Mouse (Mus musculus) stomach, postnatal 0 days (tissue): ENCODE measurements around the gene Cemip2. TPM values are rescaled to one million over a fixed set of nuclear protein-coding genes. Genes with fewer than 3 reads are reported as not detected.

ENCODE experiments used
- ATAC-seq: fragments of 200-750 bp; cut with Nextera tagmentation; 2 replicates; pipeline ENCODE4 v1.8.0; 2017; ENCODE audit not compliant: low FRiP score, low TSS enrichment
- DNase-seq: peaks from one replicate; pipeline ENCODE4 v3.0.0-alpha.2; 2016; ENCODE audit warnings: low spot score
- H3K27ac ChIP-seq: fragments of 300-500 bp; sonication (generic); replicated peaks from 2 replicates; pipeline ENCODE4 v1.5.1; 2014; ENCODE audit warnings: mild to moderate bottlenecking, control low read depth
- H3K27me3 ChIP-seq: fragments of 300-500 bp; sonication (generic); 2 replicates; pipeline ENCODE4 v1.6.1; 2014; ENCODE audit warnings: low read length; ENCODE audit not compliant: control insufficient read depth, insufficient read depth
- H3K36me3 ChIP-seq: fragments of 300-500 bp; sonication (generic); 2 replicates; pipeline ENCODE4 v1.6.1; 2014; ENCODE audit warnings: low read length, mixed read lengths; ENCODE audit not compliant: control insufficient read depth, insufficient read depth
- H3K4me1 ChIP-seq: fragments of 300-500 bp; sonication (generic); replicated peaks from 2 replicates; pipeline ENCODE4 v1.6.1; 2014; ENCODE audit warnings: antibody characterized with exemption; ENCODE audit not compliant: control insufficient read depth, insufficient read depth
- H3K4me2 ChIP-seq: fragments of 300-500 bp; sonication (generic); replicated peaks from 2 replicates; pipeline ENCODE4 v1.6.1; 2014; ENCODE audit warnings: low read depth, mild to moderate bottlenecking, control low read depth, moderate library complexity
- H3K4me3 ChIP-seq: fragments of 300-500 bp; sonication (generic); 2 replicates; pipeline ENCODE4 v1.5.1; 2014; ENCODE audit warnings: low read depth, low read length, control low read depth
- H3K9ac ChIP-seq: fragments of 300-500 bp; sonication (generic); 2 replicates; pipeline ENCODE4 v1.6.1; 2014; ENCODE audit warnings: mild to moderate bottlenecking, low read length, control low read depth, mixed read lengths
- H3K9me3 ChIP-seq: fragments of 300-500 bp; sonication (generic); 2 replicates; pipeline ENCODE4 v1.6.1; 2016; ENCODE audit warnings: low read length; ENCODE audit not compliant: control insufficient read depth
- CTCF ChIP-seq: IDR thresholded peaks from 2 replicates; pipeline ENCODE4 v1.5.1; 2016; ENCODE audit warnings: antibody characterized with exemption, low read depth, mild to moderate bottlenecking, moderate library complexity
- EP300 ChIP-seq: optimal IDR thresholded peaks from 2 replicates; pipeline ENCODE3; 2016; ENCODE audit warnings: antibody characterized with exemption
- WGBS: fragments of 180-500 bp; shearing (Covaris S2); extraction: QIAGEN DNeasy Blood & Tissue Kit; methylation state at CpG from one replicate; pipeline ENCODE4 v1.1.7; 2014; 5-methylcytosine and 5-hydroxymethylcytosine counted together
- polyA plus RNA-seq: library from polyadenylated mRNA; unstranded; fragments of >200 nt; fragmentation: Nextera tagmentation; extraction: Ambion mirVana; gene quantifications from 2 replicates; pipeline ENCODE4 v1.2.1, GENCODE M21; 2015

The Cemip2 gene
- polyA plus RNA-seq, 1 experiment from 2014 or later = 5.5 TPM

DNA sequence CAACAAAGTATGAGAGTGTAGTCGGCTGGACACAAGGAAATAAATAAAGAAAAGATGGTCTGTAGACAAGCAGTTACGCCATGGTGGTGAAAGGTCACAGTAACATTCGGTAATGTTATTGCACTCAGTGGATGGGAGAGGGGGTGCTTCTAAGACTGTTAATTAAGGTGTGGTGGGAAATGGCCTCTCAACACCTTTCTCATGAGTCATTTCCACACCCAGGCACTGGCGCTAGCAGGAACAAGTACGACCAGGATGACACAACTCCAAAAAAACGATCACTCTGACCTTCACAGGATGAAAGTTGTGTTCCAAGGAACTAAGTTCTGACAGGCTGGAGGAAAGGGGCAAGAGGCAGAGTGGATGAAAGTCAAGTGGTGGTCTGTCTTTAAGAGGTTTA, 4.5 kb upstream of the Cemip2 start:
- Histone ChIP-seq H3K4me3 (no peak overlapping the region), H3K4me1 (0 out of 2 replicates have a peak, but pooled peaks cover 3% of the 10 kb centered on the region), H3K27me3 (no peaks in the 10 kb centered on the region), H3K9ac (no peak overlapping the region), H3K27ac (no peak overlapping the region), H3K36me3 (no peaks in the 10 kb centered on the region), H3K4me2 (no peak overlapping the region), H3K9me3 (no peaks in the 10 kb centered on the region)
- WGBS = 48% methylated on average over 6 of the region's 6 CpGs
- ATAC-seq (peak; percentile 48), DNase-seq (no peak)
- TF ChIP-seq CTCF (no peak), EP300 (no peak)

DNA sequence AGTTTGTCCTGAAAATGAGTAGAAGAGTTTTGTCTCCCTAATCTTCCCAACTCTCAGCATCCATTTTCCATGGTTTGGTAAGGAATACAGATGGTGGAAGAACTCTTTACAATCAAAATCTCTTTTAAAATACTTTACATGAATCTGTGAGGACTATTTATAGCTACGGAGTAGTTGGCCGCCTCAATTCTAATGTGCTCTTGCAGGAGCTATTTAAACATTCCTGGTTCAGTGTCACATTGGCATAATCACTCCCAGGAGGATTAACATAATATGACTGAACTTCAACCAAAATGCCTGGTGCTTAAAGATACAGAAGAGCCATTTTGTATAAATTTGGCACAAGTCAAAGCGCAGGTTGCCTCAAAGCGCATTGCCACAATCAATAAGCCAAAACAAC, 2.5 kb upstream of the Cemip2 start:
- Histone ChIP-seq H3K9ac (no peak overlapping the region), H3K36me3 (no peaks in the 10 kb centered on the region), H3K4me3 (no peak overlapping the region), H3K9me3 (no peaks in the 10 kb centered on the region), H3K4me1 (0 out of 2 replicates have a peak, but pooled peaks cover 5% of the 10 kb centered on the region), H3K27ac (no peak overlapping the region), H3K4me2 (no peak overlapping the region), H3K27me3 (no peaks in the 10 kb centered on the region)
- WGBS = 68% methylated on average over 4 of the region's 4 CpGs
- TF ChIP-seq EP300 (no peak), CTCF (no peak)
- ATAC-seq (no peak), DNase-seq (no peak)

DNA sequence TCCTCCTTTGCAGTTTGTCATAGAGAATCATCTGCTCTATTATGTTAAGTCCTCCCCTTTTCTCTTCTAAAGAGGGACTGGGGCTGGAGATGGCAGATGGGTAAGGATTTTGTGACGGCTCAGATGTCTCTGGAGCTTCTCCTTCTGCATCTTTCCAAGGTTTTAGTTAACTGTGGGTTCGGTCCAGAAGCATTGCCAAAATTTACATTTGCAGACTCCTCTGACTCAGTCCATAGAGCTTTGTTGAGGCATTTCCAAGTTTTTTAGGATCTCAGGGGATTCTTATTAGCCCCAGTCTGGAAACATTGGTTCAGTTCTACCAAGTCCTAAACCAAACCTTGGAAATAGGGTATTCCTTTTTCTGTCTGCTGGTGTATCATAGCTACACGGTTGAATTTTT, 1.5 kb upstream of the Cemip2 start:
- Histone ChIP-seq H3K36me3 (no peaks in the 10 kb centered on the region), H3K27me3 (no peaks in the 10 kb centered on the region), H3K9me3 (no peaks in the 10 kb centered on the region), H3K9ac (no peak overlapping the region), H3K4me1 (0 out of 2 replicates have a peak, but pooled peaks cover 5% of the 10 kb centered on the region), H3K4me2 (no peak overlapping the region), H3K27ac (no peak overlapping the region), H3K4me3 (no peak overlapping the region)
- TF ChIP-seq EP300 (no peak), CTCF (no peak)
- ATAC-seq (no peak), DNase-seq (no peak)
- WGBS = 38% methylated on average over 3 of the region's 3 CpGs

DNA sequence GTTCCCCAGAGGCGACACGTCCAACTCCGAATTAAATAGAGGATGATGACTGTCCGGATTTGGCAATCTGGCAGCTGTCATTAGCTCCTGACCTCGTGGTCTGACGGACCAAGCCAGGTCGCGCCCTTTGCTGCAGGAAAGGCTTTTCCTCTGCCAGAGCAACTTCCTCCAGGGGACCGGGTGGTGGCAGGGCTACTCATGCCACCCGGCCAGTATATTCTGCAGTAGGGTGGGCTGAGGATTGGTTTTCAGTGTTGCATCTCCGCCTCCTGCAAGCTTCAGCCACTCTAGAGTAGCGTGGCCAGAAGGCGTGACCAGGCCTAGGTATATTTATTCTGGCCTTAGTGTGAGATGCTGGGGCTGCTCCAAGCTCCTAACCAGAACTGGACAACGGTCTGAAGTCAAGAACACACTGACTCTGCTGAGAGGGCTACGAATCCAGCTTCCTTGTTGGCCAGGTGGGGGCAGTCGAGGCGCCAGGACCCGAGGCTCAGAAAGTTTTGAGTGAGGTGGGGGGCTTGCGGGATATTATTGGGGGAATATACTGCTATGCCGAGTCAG, 891 bp upstream of the Cemip2 start:
- H3K9me3 ChIP-seq = no peaks in the 10 kb centered on the region
- ATAC-seq = no peak
- H3K4me2 ChIP-seq = peak overlapping the region; percentile 80; the same call in 1 of the 2 replicates
- H3K27me3 ChIP-seq = no peaks in the 10 kb centered on the region
- no peak overlapping the region for H3K9ac ChIP-seq
- H3K4me3 ChIP-seq = no peak overlapping the region
- WGBS = 24% methylated on average over 20 of the region's 20 CpGs
- no peaks in the 10 kb centered on the region for H3K36me3 ChIP-seq
- 0 out of 2 replicates have a peak, but pooled peaks cover 5% of the 10 kb centered on the region for H3K4me1 ChIP-seq
- peak; percentile 33 for DNase-seq
- TF ChIP-seq CTCF = peak; percentile 66
- no peak for TF ChIP-seq EP300
- no peak overlapping the region for H3K27ac ChIP-seq

DNA sequence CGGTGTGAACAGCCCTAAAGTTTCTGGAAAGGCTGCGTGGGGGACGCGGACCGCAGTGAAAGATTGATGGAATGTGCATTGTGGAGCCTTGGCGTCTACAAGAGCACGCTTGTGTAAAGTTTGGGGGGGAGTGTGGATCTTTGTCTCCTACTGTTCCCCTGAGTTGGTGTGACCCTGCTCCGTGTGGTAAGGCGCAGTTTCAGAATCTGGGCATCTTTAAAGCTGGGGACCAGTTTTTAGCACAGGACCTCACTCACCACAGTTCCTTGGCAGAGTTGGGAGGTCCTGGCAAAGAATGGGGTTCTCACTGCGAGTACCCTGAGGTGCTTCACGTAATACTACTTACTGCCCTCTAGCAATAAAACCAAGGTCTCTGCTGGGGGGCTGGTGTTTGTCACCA, 964 bp downstream of the Cemip2 start:
- peak; percentile 22 for DNase-seq
- WGBS = 2% methylated on average over 11 of the region's 11 CpGs

DNA sequence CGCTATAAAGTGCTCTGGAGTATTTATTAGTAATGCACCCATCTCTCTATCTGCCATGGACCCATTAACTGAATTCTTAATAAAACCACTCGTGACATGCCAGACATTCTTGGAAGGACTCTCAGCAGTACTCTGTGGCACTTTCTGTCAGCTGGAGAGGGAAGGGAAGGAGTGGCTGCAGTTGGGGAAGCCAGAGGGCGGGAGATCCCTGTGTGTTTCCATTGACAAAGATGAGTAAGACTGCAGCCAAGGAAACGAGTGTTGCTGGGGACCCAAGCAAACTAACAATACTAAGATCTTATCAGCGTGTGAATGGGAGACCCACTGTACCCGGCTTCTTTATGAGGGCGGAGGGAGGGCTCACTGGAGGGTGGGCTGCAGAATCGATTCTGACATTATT, 2.5 kb downstream of the Cemip2 start:
- DNase-seq (no peak), ATAC-seq (no peak)
- no peak overlapping the region for H3K4me3 ChIP-seq

More for the DNA sequence above, 964 bp downstream of the Cemip2 start:
- ATAC-seq = no peak
- Histone ChIP-seq H3K9me3 (no peaks in the 10 kb centered on the region), H3K4me3 (peak overlapping the region; percentile 83), H3K27ac (peak overlapping the region; percentile 91; the same call in 1 of the 2 replicates), H3K4me1 (0 out of 2 replicates have a peak, but pooled peaks cover 5% of the 10 kb centered on the region), H3K4me2 (peak overlapping the region; percentile 80), H3K36me3 (no peaks in the 10 kb centered on the region), H3K27me3 (no peaks in the 10 kb centered on the region), H3K9ac (peak overlapping the region; percentile 80)
- TF ChIP-seq CTCF (no peak), EP300 (no peak)

More for the DNA sequence above, 2.5 kb downstream of the Cemip2 start:
- Histone ChIP-seq H3K9me3 (no peaks in the 10 kb centered on the region), H3K9ac (no peak overlapping the region), H3K27ac (no peak overlapping the region), H3K36me3 (no peaks in the 10 kb centered on the region), H3K27me3 (no peaks in the 10 kb centered on the region), H3K4me1 (peaks cover 7% of the 10 kb centered on the region; the same call in 1 of the 2 replicates), H3K4me2 (no peak overlapping the region)
- WGBS = 59% methylated on average over 8 of the region's 8 CpGs
- TF ChIP-seq EP300 (no peak), CTCF (peak; percentile 24; the same call in 1 of the 2 replicates)
